Mouse (Mus musculus) stomach, postnatal 0 days (tissue): ENCODE results near the gene Etv5.

ENCODE experiments used
- CTCF ChIP-seq: IDR thresholded peaks from 2 replicates; pipeline ENCODE4 v1.5.1; 2016; ENCODE audit warnings: antibody characterized with exemption, low read depth, mild to moderate bottlenecking, moderate library complexity
- EP300 ChIP-seq: optimal IDR thresholded peaks from 2 replicates; pipeline ENCODE3; 2016; ENCODE audit warnings: antibody characterized with exemption

- TF ChIP-seq CTCF (peak; percentile 54), EP300 (no peak)
These were observed 750 bp upstream of the Etv5 start for GRCm38 (mm10) chr16:22440269-22440668.
